Mouse (Mus musculus): ENCODE measurements around the gene Armc7. TPM values are rescaled to one million over a fixed set of nuclear protein-coding genes. Genes with fewer than 3 reads are reported as not detected.

Armc7 gene
- polyA plus RNA-seq (2014; fragmentation: Illumina TruSeq; extraction: RNeasy Lipid Tissue Mini Kit (QIAGEN cat#74804); ENCODE audit: insufficient read depth, low read depth, low replicate concordance): 5.3 TPM

GRCm38 (mm10) chr11:115475025-115475757, at the start of gene Armc7:
TSS of gene Armc7 (plus strand) at chr11:115475667.

GRCm38 (mm10) chr11:115439906-115440595, 35.4 kb upstream of the Armc7 start, which contains the start of gene Trim80:
TSS of gene Trim80 (plus strand) at chr11:115440545.

GRCm38 (mm10) chr11:115462243-115462891, 13.1 kb upstream of the Armc7 start, which contains the start of gene Slc16a5:
TSS of gene Slc16a5 (plus strand) at chr11:115462474.

GRCm38 (mm10) chr11:115491356-115492083, 16.1 kb downstream of the Armc7 start, which contains the start of gene Nt5c:
TSS of gene Nt5c (minus strand) at chr11:115491862.

GRCm38 (mm10) chr11:115514238-115514663, 38.8 kb downstream of the Armc7 start, which contains the start of gene Jpt1:
TSS of gene Jpt1 (minus strand) at chr11:115514387.

GRCm38 (mm10) chr11:115536038-115536681, 60.7 kb downstream of the Armc7 start, which contains the start of gene Sumo2:
TSS of gene Sumo2 (minus strand) at chr11:115536276.

Other genes with a start within 250 kb of the Armc7 start
- 0.39 TPM for gene Grin2c, start 208.4 kb upstream of the Armc7 start, polyA plus RNA-seq (2014; fragmentation: Illumina TruSeq; extraction: RNeasy Lipid Tissue Mini Kit (QIAGEN cat#74804); ENCODE audit: insufficient read depth, low read depth, low replicate concordance)
- 6.9 TPM for gene Fdxr, start 198.6 kb upstream of the Armc7 start, polyA plus RNA-seq (2014; fragmentation: Illumina TruSeq; extraction: RNeasy Lipid Tissue Mini Kit (QIAGEN cat#74804); ENCODE audit: insufficient read depth, low read depth, low replicate concordance)
- 0.99 TPM for gene Fads6, start 178.0 kb upstream of the Armc7 start, polyA plus RNA-seq (2014; fragmentation: Illumina TruSeq; extraction: RNeasy Lipid Tissue Mini Kit (QIAGEN cat#74804); ENCODE audit: insufficient read depth, low read depth, low replicate concordance)
- gene Otop2, start 168.5 kb upstream of the Armc7 start, polyA plus RNA-seq (2014; fragmentation: Illumina TruSeq; extraction: RNeasy Lipid Tissue Mini Kit (QIAGEN cat#74804); ENCODE audit: insufficient read depth, low read depth, low replicate concordance): not detected
- not detected for gene Ush1g, start 153.6 kb upstream of the Armc7 start, polyA plus RNA-seq (2014; fragmentation: Illumina TruSeq; extraction: RNeasy Lipid Tissue Mini Kit (QIAGEN cat#74804); ENCODE audit: insufficient read depth, low read depth, low replicate concordance)
- not detected for gene Otop3, start 140.9 kb upstream of the Armc7 start, polyA plus RNA-seq (2014; fragmentation: Illumina TruSeq; extraction: RNeasy Lipid Tissue Mini Kit (QIAGEN cat#74804); ENCODE audit: insufficient read depth, low read depth, low replicate concordance)
- gene Hid1, start 107.9 kb upstream of the Armc7 start, polyA plus RNA-seq (2014; fragmentation: Illumina TruSeq; extraction: RNeasy Lipid Tissue Mini Kit (QIAGEN cat#74804); ENCODE audit: insufficient read depth, low read depth, low replicate concordance): 11.8 TPM
- 7.4 TPM for gene Cdr2l, start 93.8 kb upstream of the Armc7 start, polyA plus RNA-seq (2014; fragmentation: Illumina TruSeq; extraction: RNeasy Lipid Tissue Mini Kit (QIAGEN cat#74804); ENCODE audit: insufficient read depth, low read depth, low replicate concordance)
- gene Mrpl58, start 71.9 kb upstream of the Armc7 start, polyA plus RNA-seq (2014; fragmentation: Illumina TruSeq; extraction: RNeasy Lipid Tissue Mini Kit (QIAGEN cat#74804); ENCODE audit: insufficient read depth, low read depth, low replicate concordance): 89.2 TPM
- gene Atp5h, start 55.7 kb upstream of the Armc7 start, polyA plus RNA-seq (2014; fragmentation: Illumina TruSeq; extraction: RNeasy Lipid Tissue Mini Kit (QIAGEN cat#74804); ENCODE audit: insufficient read depth, low read depth, low replicate concordance): 582 TPM
- 47.3 TPM for gene Kctd2, start 55.5 kb upstream of the Armc7 start, polyA plus RNA-seq (2014; fragmentation: Illumina TruSeq; extraction: RNeasy Lipid Tissue Mini Kit (QIAGEN cat#74804); ENCODE audit: insufficient read depth, low read depth, low replicate concordance)
- not detected for gene Trim80, start 35.1 kb upstream of the Armc7 start, polyA plus RNA-seq (2014; fragmentation: Illumina TruSeq; extraction: RNeasy Lipid Tissue Mini Kit (QIAGEN cat#74804); ENCODE audit: insufficient read depth, low read depth, low replicate concordance)
- 0.43 TPM for gene Slc16a5, start 13.2 kb upstream of the Armc7 start, polyA plus RNA-seq (2014; fragmentation: Illumina TruSeq; extraction: RNeasy Lipid Tissue Mini Kit (QIAGEN cat#74804); ENCODE audit: insufficient read depth, low read depth, low replicate concordance)
- gene Nt5c, start 16.2 kb downstream of the Armc7 start, polyA plus RNA-seq (2014; fragmentation: Illumina TruSeq; extraction: RNeasy Lipid Tissue Mini Kit (QIAGEN cat#74804); ENCODE audit: insufficient read depth, low read depth, low replicate concordance): 76.7 TPM
- gene Jpt1, start 38.7 kb downstream of the Armc7 start, polyA plus RNA-seq (2014; fragmentation: Illumina TruSeq; extraction: RNeasy Lipid Tissue Mini Kit (QIAGEN cat#74804); ENCODE audit: insufficient read depth, low read depth, low replicate concordance): 84.1 TPM
- gene Sumo2, start 60.6 kb downstream of the Armc7 start, polyA plus RNA-seq (2014; fragmentation: Illumina TruSeq; extraction: RNeasy Lipid Tissue Mini Kit (QIAGEN cat#74804); ENCODE audit: insufficient read depth, low read depth, low replicate concordance): 241 TPM
- gene Nup85, start 88.8 kb downstream of the Armc7 start, polyA plus RNA-seq (2014; fragmentation: Illumina TruSeq; extraction: RNeasy Lipid Tissue Mini Kit (QIAGEN cat#74804); ENCODE audit: insufficient read depth, low read depth, low replicate concordance): 43.6 TPM
- 38.3 TPM for gene Mrps7, start 128.3 kb downstream of the Armc7 start, polyA plus RNA-seq (2014; fragmentation: Illumina TruSeq; extraction: RNeasy Lipid Tissue Mini Kit (QIAGEN cat#74804); ENCODE audit: insufficient read depth, low read depth, low replicate concordance)
- 8.4 TPM for gene Gga3, start 128.4 kb downstream of the Armc7 start, polyA plus RNA-seq (2014; fragmentation: Illumina TruSeq; extraction: RNeasy Lipid Tissue Mini Kit (QIAGEN cat#74804); ENCODE audit: insufficient read depth, low read depth, low replicate concordance)
- gene Mif4gd, start 137.3 kb downstream of the Armc7 start, polyA plus RNA-seq (2014; fragmentation: Illumina TruSeq; extraction: RNeasy Lipid Tissue Mini Kit (QIAGEN cat#74804); ENCODE audit: insufficient read depth, low read depth, low replicate concordance): 52.6 TPM
- 19.5 TPM for gene Slc25a19, start 152.6 kb downstream of the Armc7 start, polyA plus RNA-seq (2014; fragmentation: Illumina TruSeq; extraction: RNeasy Lipid Tissue Mini Kit (QIAGEN cat#74804); ENCODE audit: insufficient read depth, low read depth, low replicate concordance)
- 44.3 TPM for gene Grb2, start 232.9 kb downstream of the Armc7 start, polyA plus RNA-seq (2014; fragmentation: Illumina TruSeq; extraction: RNeasy Lipid Tissue Mini Kit (QIAGEN cat#74804); ENCODE audit: insufficient read depth, low read depth, low replicate concordance)